Mouse (Mus musculus): ENCODE measurements around the gene Dock2. TPM values are rescaled to one million over a fixed set of nuclear protein-coding genes. Genes with fewer than 3 reads are reported as not detected.
A peak's percentile ranks its signal among the peaks of the same experiment; 100 is the strongest.

Dock2 gene
- total and polyA plus RNA-seq, 2 experiments from 2014 or later = 1.0 to 1.4 TPM

- DNase-seq (ENCODE audit: low spot score) (no peak), ATAC-seq (no peak)
- H3K27me3 ChIP-seq (ENCODE audit: insufficient read depth, low read length) = no peaks in the 10 kb centered on the region
- H3K27ac ChIP-seq = no peak overlapping the region
- no peaks in the 10 kb centered on the region for H3K36me3 ChIP-seq (ENCODE audit: insufficient read depth, low read length)
- no peak for TF ChIP-seq CTCF (IDR thresholded peaks at IDR 0.05; ENCODE audit: low read depth)
- H3K4me2 ChIP-seq (ENCODE audit: low read depth, low read length) = no peak overlapping the region
- no peaks in the 10 kb centered on the region for H3K4me1 ChIP-seq (ENCODE audit: insufficient read depth, low read length)
- H3K9me3 ChIP-seq (ENCODE audit: low read length) = no peaks in the 10 kb centered on the region
- no peak overlapping the region for H3K4me3 ChIP-seq (ENCODE audit: low read length)
- no peak overlapping the region for H3K9ac ChIP-seq (replicated peaks; ENCODE audit: low read length)
- 85% methylated on average over 5 of the region's 5 CpGs for WGBS
These were observed 76.3 kb downstream of the Dock2 start for GRCm38 (mm10) chr11:34707360-34707759.

DNA sequence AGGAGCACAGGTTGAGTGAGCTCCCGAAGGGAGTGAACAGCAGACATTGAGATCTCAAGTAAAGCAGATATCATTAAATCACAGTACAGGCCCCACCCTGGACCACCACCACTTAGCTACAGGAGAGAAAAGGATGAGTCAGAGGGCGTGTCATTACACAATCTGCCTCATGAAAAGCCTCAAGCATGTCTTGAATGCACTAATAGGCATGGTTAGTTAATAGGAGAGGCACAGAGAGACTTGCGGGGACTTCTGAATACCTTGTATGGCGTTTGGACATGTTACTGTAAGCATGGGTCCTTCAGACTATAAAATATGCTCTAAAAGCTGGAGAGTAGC lies 78.6 kb downstream of the Dock2 start:
- Histone ChIP-seq H3K27me3 (ENCODE audit: insufficient read depth, low read length) (no peaks in the 10 kb centered on the region), H3K9ac (replicated peaks; ENCODE audit: low read length) (no peak overlapping the region), H3K4me2 (ENCODE audit: low read depth, low read length) (no peak overlapping the region), H3K27ac (no peak overlapping the region), H3K36me3 (ENCODE audit: insufficient read depth, low read length) (no peaks in the 10 kb centered on the region), H3K4me3 (ENCODE audit: low read length) (no peak overlapping the region), H3K9me3 (ENCODE audit: low read length) (no peaks in the 10 kb centered on the region), H3K4me1 (ENCODE audit: insufficient read depth, low read length) (no peaks in the 10 kb centered on the region)
- TF ChIP-seq CTCF (IDR thresholded peaks at IDR 0.05; ENCODE audit: low read depth) = no peak
- no peak; the same call in 1 of the 2 replicates for ATAC-seq
- DNase-seq (ENCODE audit: low spot score) = no peak
- 68% methylated on average over 4 of the region's 4 CpGs for WGBS

- DNase-seq (ENCODE audit: low spot score) (peak; percentile 73), ATAC-seq (peak; percentile 45; the same call in 1 of the 2 replicates)
- no peaks in the 10 kb centered on the region for H3K27me3 ChIP-seq (ENCODE audit: insufficient read depth, low read length)
- H3K9me3 ChIP-seq (ENCODE audit: low read length) = no peaks in the 10 kb centered on the region
- WGBS = 55% methylated on average over 8 of the region's 8 CpGs
- no peak overlapping the region for H3K9ac ChIP-seq (replicated peaks; ENCODE audit: low read length)
- no peak overlapping the region for H3K4me3 ChIP-seq (ENCODE audit: low read length)
- H3K36me3 ChIP-seq (ENCODE audit: insufficient read depth, low read length) = no peaks in the 10 kb centered on the region
- H3K4me1 ChIP-seq (ENCODE audit: insufficient read depth, low read length) = no peaks in the 10 kb centered on the region
- no peak overlapping the region for H3K27ac ChIP-seq
- peak; percentile 80 for TF ChIP-seq CTCF (IDR thresholded peaks at IDR 0.05; ENCODE audit: low read depth)
- no peak overlapping the region for H3K4me2 ChIP-seq (ENCODE audit: low read depth, low read length)
These were observed 79.1 kb downstream of the Dock2 start for GRCm38 (mm10) chr11:34704384-34705107.

DNA sequence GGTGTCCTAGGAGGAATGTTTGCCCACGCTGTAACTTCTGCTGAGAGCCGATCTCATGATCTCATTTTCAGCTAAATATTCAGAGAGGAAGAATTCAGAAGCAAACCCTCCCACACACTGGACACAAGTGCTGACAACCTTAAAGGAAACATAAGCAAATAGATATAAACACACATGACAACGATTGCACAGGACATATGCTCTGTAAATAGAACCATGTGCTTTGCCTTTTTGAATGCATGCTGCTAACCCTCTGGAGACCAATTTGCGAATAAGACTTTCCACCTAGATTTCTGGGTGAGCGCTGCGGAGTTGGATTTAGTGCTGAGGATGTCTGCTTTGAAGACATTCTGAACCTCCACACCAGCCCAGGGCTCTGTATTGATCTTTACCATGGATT lies 79.8 kb downstream of the Dock2 start:
- Histone ChIP-seq H3K9ac (replicated peaks; ENCODE audit: low read length) (no peak overlapping the region), H3K9me3 (ENCODE audit: low read length) (no peaks in the 10 kb centered on the region), H3K27ac (no peak overlapping the region), H3K4me3 (ENCODE audit: low read length) (no peak overlapping the region), H3K27me3 (ENCODE audit: insufficient read depth, low read length) (no peaks in the 10 kb centered on the region), H3K4me1 (ENCODE audit: insufficient read depth, low read length) (no peaks in the 10 kb centered on the region), H3K4me2 (ENCODE audit: low read depth, low read length) (no peak overlapping the region), H3K36me3 (ENCODE audit: insufficient read depth, low read length) (no peaks in the 10 kb centered on the region)
- no peak for DNase-seq (ENCODE audit: low spot score)
- no peak for ATAC-seq
- TF ChIP-seq CTCF (IDR thresholded peaks at IDR 0.05; ENCODE audit: low read depth) = no peak
- 63% methylated on average over 6 of the region's 6 CpGs for WGBS

DNA sequence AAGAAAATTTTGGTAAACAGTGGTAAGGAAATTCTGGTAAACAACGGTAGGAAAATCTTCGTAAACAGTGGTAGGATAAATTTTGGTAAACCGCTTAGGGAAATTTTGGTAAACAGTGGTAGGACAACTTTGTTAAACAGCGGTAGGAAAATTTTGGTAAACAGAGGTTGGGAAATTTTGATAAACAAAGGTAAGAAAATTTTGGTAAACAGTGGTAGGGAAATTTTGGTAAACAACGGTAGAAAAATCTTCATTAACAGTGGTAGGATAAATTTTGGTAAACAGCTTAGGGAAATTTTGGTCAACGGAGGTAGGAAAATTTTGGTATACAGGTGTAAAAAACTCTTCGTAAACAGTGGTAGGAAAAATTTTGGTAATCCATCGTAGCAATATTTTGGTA lies 101.9 kb downstream of the Dock2 start:
- 54% methylated on average over 8 of the region's 8 CpGs for WGBS
- no peaks in the 10 kb centered on the region for H3K36me3 ChIP-seq (ENCODE audit: insufficient read depth, low read length)
- no peaks in the 10 kb centered on the region for H3K27me3 ChIP-seq (ENCODE audit: insufficient read depth, low read length)
- H3K4me1 ChIP-seq (ENCODE audit: insufficient read depth, low read length) = no peaks in the 10 kb centered on the region
- no peak overlapping the region for H3K9ac ChIP-seq (replicated peaks; ENCODE audit: low read length)
- TF ChIP-seq CTCF (IDR thresholded peaks at IDR 0.05; ENCODE audit: low read depth) = no peak
- ATAC-seq (no peak), DNase-seq (ENCODE audit: low spot score) (peak; percentile 56)
- H3K4me3 ChIP-seq (ENCODE audit: low read length) = no peak overlapping the region
- no peak overlapping the region for H3K27ac ChIP-seq
- no peaks in the 10 kb centered on the region for H3K9me3 ChIP-seq (ENCODE audit: low read length)
- H3K4me2 ChIP-seq (ENCODE audit: low read depth, low read length) = no peak overlapping the region

DNA sequence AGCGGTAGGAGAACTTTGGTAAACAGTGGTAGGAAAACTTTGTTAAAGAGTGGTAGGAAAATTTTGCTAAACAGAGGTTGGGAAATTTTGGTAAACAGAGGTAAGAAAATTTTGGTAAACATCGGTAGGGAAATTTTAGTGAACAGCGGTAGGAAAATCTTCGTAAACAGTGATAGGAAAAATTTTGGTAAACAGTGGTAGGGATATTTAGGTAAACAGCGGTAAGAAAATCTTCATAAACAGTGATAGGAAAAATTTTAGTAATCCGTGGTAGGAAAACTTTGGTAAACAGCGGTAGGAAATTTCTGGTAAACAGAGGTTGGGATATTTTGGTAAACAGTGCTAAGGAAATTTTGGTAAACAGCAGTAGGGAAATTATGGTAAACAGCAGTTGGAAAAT lies 239.1 kb downstream of the Dock2 start:
- no peak overlapping the region for H3K4me2 ChIP-seq (ENCODE audit: low read depth, low read length)
- no peak overlapping the region for H3K27ac ChIP-seq
- H3K9me3 ChIP-seq (ENCODE audit: low read length) = 0 out of 2 replicates have a peak, but pooled peaks cover 2% of the 10 kb centered on the region
- no peaks in the 10 kb centered on the region for H3K4me1 ChIP-seq (ENCODE audit: insufficient read depth, low read length)
- H3K36me3 ChIP-seq (ENCODE audit: insufficient read depth, low read length) = no peaks in the 10 kb centered on the region
- H3K9ac ChIP-seq (replicated peaks; ENCODE audit: low read length) = no peak overlapping the region
- H3K4me3 ChIP-seq (ENCODE audit: low read length) = no peak overlapping the region
- WGBS = 83% methylated on average over 7 of the region's 7 CpGs
- no peaks in the 10 kb centered on the region for H3K27me3 ChIP-seq (ENCODE audit: insufficient read depth, low read length)
- TF ChIP-seq CTCF (IDR thresholded peaks at IDR 0.05; ENCODE audit: low read depth) = no peak
- no peak for DNase-seq (ENCODE audit: low spot score)
- ATAC-seq = no peak

DNA sequence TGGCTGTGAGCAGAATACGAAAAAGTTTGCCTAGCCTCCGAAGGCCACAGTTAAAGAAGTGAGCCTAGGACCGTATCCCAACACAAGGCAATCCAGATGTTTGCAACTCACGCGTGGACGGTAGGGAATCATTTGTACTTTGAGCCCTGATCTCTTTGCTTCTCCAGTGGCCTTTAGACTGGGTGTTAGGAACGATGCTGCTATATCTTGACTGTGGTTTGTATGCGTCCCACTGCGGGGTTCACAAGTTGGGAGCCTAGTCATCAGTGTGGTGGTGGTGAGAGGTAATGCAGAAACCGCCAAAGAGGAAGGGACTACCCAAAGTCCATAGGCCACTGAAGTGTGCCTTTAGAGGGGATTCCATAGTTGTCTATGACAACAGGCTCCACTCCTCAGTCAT lies 251.6 kb downstream of the Dock2 start:
- H3K9me3 ChIP-seq (ENCODE audit: low read length) = no peaks in the 10 kb centered on the region
- no peak overlapping the region for H3K27ac ChIP-seq
- no peak overlapping the region for H3K4me2 ChIP-seq (ENCODE audit: low read depth, low read length)
- no peak for DNase-seq (ENCODE audit: low spot score)
- H3K4me3 ChIP-seq (ENCODE audit: low read length) = no peak overlapping the region
- 92% methylated on average over 10 of the region's 10 CpGs for WGBS
- no peaks in the 10 kb centered on the region for H3K4me1 ChIP-seq (ENCODE audit: insufficient read depth, low read length)
- no peak for TF ChIP-seq CTCF (IDR thresholded peaks at IDR 0.05; ENCODE audit: low read depth)
- no peaks in the 10 kb centered on the region for H3K36me3 ChIP-seq (ENCODE audit: insufficient read depth, low read length)
- no peak for ATAC-seq
- H3K9ac ChIP-seq (replicated peaks; ENCODE audit: low read length) = no peak overlapping the region
- H3K27me3 ChIP-seq (ENCODE audit: insufficient read depth, low read length) = no peaks in the 10 kb centered on the region

All from hindbrain, postnatal 0 days (tissue).